In the genomic region with DNA sequence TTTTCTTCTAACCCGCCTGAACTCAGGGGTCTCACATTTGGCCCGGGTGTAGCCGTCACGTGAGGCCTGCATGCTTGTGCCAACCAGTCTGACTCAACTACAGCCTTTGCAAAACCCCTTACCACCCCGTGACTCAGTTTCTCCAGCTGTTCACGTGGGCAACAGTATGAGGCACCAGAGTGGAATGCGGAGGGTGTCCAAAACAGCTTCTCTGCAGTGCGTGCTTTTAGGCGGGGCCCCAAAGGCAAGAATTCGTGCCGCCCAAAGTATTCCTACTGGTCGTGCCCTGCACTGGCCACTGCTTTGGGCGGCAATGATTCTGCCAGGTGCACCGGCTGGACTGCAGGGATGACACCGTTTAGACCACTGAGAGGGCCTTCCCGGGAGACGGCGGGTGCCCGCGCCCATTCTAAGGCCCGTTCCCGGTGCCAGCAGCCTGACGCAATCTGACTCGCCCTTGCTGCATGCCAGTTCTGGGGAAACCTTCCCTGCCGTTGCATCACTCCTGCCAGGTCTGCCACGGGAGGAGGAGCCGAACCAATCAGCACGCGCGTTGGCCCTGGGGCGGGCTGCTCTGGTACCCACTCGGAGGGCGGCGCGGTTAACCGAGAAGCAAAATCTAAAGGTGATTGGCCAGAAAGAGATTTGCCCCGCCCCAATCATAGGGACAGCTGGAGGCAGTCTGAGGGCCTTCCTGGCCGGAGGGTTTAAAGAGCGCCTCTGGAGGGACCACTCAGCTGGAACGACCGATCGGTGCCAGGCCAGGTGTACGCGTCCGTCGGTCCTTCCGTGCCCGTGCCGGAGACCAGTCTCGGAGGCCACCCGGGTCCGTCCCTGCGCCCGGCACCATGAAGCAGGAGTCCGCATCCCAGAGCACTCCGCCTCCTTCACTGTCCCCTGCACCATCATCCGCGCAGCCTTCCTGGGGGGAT, we compare ENCODE assay signal across 8 mouse cellular contexts. TPM values are rescaled to one million over a fixed set of nuclear protein-coding genes. Genes with fewer than 3 reads are reported as not detected.
DNase-seq lines count a peak whose midpoint lies in the region; ATAC-seq and TF ChIP-seq lines count a peak whose summit lies in the region.

A gene (plus strand): TSS at position 675 of the 932 bp plus-strand sequence.

- no peak for TF ChIP-seq CTCF in forebrain, postnatal 0 days (IDR thresholded peaks at IDR 0.05; ENCODE audit: low read depth)

- peak within 1 kb of the TSS; percentile 66 for H3K4me3 ChIP-seq in forebrain, postnatal 0 days (ENCODE audit: low read depth, low read length)
- H3K4me3 ChIP-seq in lung, embryonic 16.5 days (ENCODE audit: low read length), result peak within 1 kb of the TSS; percentile 61

- no peaks in the 10 kb centered on the region for H3K36me3 ChIP-seq in forebrain, postnatal 0 days (ENCODE audit: insufficient read depth)
- H3K36me3 ChIP-seq in lung, embryonic 16.5 days (ENCODE audit: control insufficient read depth, insufficient read depth, low read length), result no peaks in the 10 kb centered on the region

- peak; percentile 99 for ATAC-seq in forebrain, postnatal 0 days
- ATAC-seq in hematopoietic stem cell, adult 5-6 weeks (replicated peaks in 1 of 2; ENCODE audit: insufficient read depth in 1 of 2, low FRiP score in 2 of 2, low TSS enrichment in 1 of 2, low read depth in 1 of 2, poor library complexity in 2 of 2, severe bottlenecking in 2 of 2), result peak; percentile 89 to 94
- peak; percentile 94 for ATAC-seq in lung, embryonic 16.5 days (ENCODE audit: low read depth)

- peak; percentile 95 for DNase-seq in Muller cell, postnatal 12 days (ENCODE audit: inconsistent ontology term)
- DNase-seq in cerebellum, adult 8-10 months, result peak; percentile 94
- DNase-seq in forebrain, postnatal 0 days, result peak; percentile 94
- peak; percentile 95 for DNase-seq in layer of hippocampus, adult 9-11 months
- DNase-seq in ovary, postnatal 14 days (ENCODE audit: low spot score), result peak; percentile 66
- peak; percentile 56 for DNase-seq in thymus, postnatal 14 days

- H3K4me2 ChIP-seq in forebrain, postnatal 0 days (ENCODE audit: low read depth), result peak within 1 kb of the TSS; percentile 94
- H3K4me2 ChIP-seq in lung, embryonic 16.5 days (ENCODE audit: low read depth, low read length), result peak within 1 kb of the TSS; percentile 75

- WGBS in forebrain, postnatal 0 days, result 5% methylated on average over 58 of the region's 58 CpGs
- 5% methylated on average over 58 of the region's 58 CpGs for WGBS in lung, embryonic 16.5 days

- H3K27me3 ChIP-seq in forebrain, postnatal 0 days (ENCODE audit: insufficient read depth, low read length), result no peaks in the 10 kb centered on the region
- H3K27me3 ChIP-seq in lung, embryonic 16.5 days (ENCODE audit: control insufficient read depth, insufficient read depth, low read depth, low read length), result peaks cover 7% of the 10 kb centered on the region

- peak within 1 kb of the TSS; percentile 72 for H3K9ac ChIP-seq in forebrain, postnatal 0 days
- peak within 1 kb of the TSS; percentile 68 for H3K9ac ChIP-seq in lung, embryonic 16.5 days (ENCODE audit: low read length)

- peak within 1 kb of the TSS; percentile 3; the same call in 1 of the 2 replicates for H3K27ac ChIP-seq in forebrain, postnatal 0 days (ENCODE audit: low read depth, low read length)
- H3K27ac ChIP-seq in lung, embryonic 16.5 days (ENCODE audit: low read length), result no peak within 1 kb of the TSS

- H3K4me1 ChIP-seq in forebrain, postnatal 0 days (ENCODE audit: insufficient read depth), result peaks cover 6% of the 10 kb centered on the region; the same call in 1 of the 2 replicates
- H3K4me1 ChIP-seq in lung, embryonic 16.5 days (replicated peaks; ENCODE audit: control insufficient read depth, insufficient read depth, low read length), result peaks cover 6% of the 10 kb centered on the region; the same call in 1 of the 2 replicates

- no peaks in the 10 kb centered on the region for H3K9me3 ChIP-seq in forebrain, postnatal 0 days (ENCODE audit: low read length)
- H3K9me3 ChIP-seq in lung, embryonic 16.5 days (ENCODE audit: control insufficient read depth, low read length), result no peaks in the 10 kb centered on the region

RNA-seq across cellular contexts. Expression of the gene that starts here (rescaled TPM):
- total RNA-seq in forebrain, postnatal 0 days (2014; rRNA removed), result 8.7 and 20.4 TPM in 2 replicates
- polyA plus RNA-seq in forebrain, postnatal 0 days (2015; fragmentation: Nextera tagmentation; extraction: Ambion mirVana), result 5.7 and 9.1 TPM in 2 replicates
- total RNA-seq in hematopoietic stem cell, adult 5-6 weeks (2017), result 0.40 TPM in 1 of 2 replicates, not detected in the other
- 1.1 and 1.7 TPM in 2 replicates for polyA plus RNA-seq in lung, embryonic 16.5 days (2015; fragmentation: Nextera tagmentation; extraction: Ambion mirVana)

Comparison
In these comparisons a context has a peak if more than half of its experiments do, and no peak if none do; other contexts are left out.
1. Peak in ATAC-seq in hematopoietic stem cell, adult 5-6 weeks; RNA of the gene not detected or under 1 TPM.